Mouse (Mus musculus): ENCODE results near the gene Ugt1a7c.
"Not testable (repeated sequence)": the region's sequence is repeated elsewhere in the genome, so short reads cannot be mapped to it uniquely, and the experiment has no call there.

Gene Ugt1a7c

DNA sequence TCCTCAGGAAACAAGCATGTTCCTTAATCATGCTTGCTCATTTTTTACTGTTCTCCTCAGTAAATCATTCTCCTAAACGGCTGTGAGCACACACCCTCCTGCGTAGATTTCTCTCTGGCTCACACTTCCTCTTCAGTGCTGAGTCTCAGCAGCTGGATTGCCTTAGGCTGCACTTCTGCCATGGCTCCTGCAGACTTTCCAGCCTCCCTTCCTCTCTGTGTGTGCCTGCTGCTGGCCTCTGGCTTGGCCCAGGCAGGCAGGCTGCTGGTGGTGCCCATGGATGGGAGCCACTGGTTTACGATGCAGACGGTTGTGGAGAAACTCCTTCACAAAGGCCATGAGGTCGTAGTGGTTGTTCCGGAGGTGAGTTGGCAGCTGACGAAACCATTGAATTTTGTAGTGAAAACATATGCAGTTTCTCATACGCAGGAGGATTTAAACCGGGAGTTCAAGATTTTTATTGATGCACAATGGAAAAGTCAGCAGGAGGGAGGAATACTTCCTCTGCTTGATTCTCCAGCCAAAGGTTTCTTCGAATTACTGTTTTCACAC, at the start of gene Ugt1a7c:
Gene Ugt1a7c, plus strand, starts transcription at position 122 of the 552 bp plus-strand sequence.
- no peak for DNase-seq (ENCODE audit: low read depth, low spot score)

- DNase-seq (ENCODE audit: low read depth, low spot score): not testable (repeated sequence)
Measured at GRCm38 (mm10) chr1:88047408-88047807, 47.5 kb upstream of the Ugt1a7c start.

DNA sequence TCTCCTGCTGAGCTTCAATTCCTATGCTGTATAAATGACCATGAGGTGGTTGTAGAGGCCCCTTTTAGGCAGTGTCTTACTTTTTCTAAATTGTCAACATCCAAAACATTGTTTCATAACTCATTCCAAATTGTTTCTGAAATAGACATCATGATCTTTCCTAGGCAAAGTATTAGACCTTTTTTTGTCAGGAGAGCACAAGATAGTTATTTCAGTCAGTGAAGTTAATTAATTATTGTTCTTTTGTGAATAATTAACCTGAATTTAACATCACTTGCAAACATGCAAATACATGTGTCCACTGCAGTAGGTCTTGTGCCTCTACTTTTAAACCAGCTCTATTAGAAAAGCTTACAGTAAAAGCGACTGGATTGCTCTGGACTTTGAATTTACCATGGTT, 39.8 kb upstream of the Ugt1a7c start, which contains the start of gene Ugt1a10:
Gene Ugt1a10, plus strand, starts transcription at position 301 of the 400 bp plus-strand sequence.
- DNase-seq (ENCODE audit: low read depth, low spot score): no peak

DNA sequence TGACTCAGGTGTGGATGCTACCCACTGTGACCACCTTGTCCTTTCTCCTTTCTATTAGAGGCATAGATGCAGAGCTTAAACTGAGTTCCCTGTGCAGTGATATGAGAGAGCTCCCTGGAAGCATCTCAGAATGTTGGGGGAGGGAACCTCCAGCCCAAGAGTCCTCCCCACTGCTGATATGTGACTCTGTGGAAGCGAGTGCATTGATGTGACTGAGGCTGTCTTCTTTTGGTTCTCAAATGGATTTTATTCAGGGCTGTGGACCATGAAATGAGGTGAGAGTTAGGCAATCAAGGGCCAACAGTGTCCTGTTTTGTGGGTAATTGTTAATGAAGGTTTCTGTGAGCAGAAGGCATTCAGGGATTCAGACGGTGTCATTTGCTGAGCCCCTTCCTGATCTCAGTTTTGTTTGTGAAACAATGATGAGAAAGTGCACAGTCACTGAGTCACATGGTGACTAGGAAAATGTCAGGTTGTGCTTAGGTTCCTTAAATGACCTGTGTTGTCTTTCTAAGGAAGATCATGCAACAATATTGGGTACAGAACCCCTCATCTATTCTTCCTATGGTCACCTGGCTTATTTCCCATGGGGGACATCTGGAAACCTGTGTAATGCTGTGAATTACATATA, 28.3 kb upstream of the Ugt1a7c start:
- not testable (repeated sequence) for DNase-seq (ENCODE audit: low read depth, low spot score)

GRCm38 (mm10) chr1:88070495-88070894, 24.4 kb upstream of the Ugt1a7c start, which contains the start of gene Ugt1a9:
TSS of gene Ugt1a9 (plus strand) at chr1:88070800.
- DNase-seq (ENCODE audit: low read depth, low spot score): no peak

DNA sequence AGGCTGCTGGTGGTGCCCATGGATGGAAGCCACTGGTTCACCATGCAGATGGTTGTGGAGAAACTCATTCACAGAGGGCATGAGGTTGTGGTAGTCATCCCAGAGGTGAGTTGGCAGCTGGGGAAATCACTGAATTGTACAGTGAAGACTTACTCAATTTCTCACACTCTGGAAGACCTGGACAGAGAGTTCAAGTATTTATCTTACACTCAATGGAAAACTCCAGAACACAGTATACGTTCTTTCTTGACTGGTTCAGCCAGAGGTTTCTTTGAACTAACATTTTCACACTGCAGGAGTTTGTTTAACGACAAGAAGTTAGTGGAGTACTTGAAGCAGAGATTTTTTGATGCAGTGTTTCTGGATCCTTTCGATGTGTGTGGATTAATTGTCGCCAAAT, 24.0 kb upstream of the Ugt1a7c start:
- DNase-seq (ENCODE audit: low read depth, low spot score): no peak

DNA sequence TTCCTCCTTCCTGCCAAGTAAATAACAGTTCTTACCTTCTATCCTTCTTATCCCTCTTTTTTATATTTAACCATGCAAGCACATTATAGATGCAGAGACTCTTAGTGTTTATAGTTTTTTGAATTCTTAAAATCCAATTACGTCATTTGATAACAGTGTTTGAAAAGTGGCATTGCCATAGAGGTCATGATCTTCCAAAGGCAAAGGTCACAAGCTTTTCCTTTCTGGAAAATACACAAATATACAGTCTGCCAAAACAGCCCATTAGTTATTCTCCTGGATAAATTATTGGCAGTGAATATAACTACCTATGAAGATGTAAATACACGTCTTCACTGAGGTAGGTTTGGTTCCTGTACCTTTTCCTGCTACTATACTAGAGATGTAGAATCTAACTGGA, 20.4 kb upstream of the Ugt1a7c start:
- DNase-seq (ENCODE audit: low read depth, low spot score): no peak

DNA sequence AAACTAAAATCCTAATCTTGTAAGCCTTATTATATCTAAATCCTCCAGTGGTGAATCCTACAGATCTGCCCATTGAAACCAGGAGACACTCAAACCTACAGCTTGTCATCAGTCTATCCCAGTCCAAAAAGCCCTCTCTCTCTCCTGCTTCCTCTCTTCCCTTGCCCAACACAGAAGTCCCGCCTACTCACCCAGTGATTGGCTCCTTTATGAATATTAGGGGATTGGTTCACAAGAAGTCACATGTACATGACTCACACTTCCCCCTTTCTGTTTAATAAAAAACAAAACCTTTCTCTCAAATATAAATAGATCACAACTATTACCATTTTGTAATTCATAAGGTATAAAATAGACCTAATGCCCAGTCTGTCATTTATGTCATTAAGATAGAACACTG, 17.7 kb upstream of the Ugt1a7c start:
- no peak for DNase-seq (ENCODE audit: low read depth, low spot score)

DNA sequence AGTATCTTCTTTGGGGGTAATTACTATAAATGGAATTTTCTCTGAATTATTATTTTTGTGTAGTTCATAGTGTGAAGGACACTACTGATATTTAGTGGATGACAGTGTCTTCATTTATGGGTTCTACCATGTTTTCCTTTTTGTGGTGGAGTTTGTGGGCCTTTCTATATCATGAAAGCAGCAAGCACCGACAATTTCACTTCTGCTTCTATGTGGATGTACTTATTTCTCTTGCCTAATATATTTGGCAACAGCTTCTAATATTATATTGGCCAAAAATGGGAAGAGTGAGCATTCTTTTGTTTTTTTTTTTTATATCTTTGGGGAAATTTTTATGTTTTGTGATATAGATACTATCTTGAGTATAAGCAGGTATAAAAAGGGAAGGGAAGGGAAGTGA, 13.2 kb upstream of the Ugt1a7c start:
- DNase-seq (ENCODE audit: low read depth, low spot score): no peak

- no peak for DNase-seq (ENCODE audit: low read depth, low spot score)
Measured at GRCm38 (mm10) chr1:88086125-88086524, 8.7 kb upstream of the Ugt1a7c start.

- DNase-seq (ENCODE audit: low read depth, low spot score): no peak
Measured at GRCm38 (mm10) chr1:88087513-88087912, 7.3 kb upstream of the Ugt1a7c start, which contains the start of gene Ugt1a8. TSS of gene Ugt1a8 (plus strand) at chr1:88087813.

DNA sequence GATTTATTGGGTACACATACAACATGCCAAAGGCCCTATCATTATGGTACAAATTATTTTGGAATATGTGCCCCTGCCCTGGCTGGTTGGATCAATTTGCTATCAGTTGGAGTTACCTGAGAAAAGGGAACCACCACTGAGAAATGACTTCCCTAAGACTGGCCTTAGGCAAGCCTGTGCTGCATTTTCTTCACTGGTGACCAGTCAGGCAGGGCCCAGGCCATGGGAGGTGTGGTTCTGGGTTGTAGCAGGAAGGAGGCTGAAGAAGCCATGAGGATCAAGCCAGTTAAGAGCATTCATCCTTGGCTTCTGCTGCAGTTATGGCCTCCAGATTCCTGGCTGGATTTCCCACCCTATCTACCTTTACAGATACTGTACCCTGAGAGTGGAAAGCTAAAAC, 2.5 kb upstream of the Ugt1a7c start:
- no peak for DNase-seq (ENCODE audit: low read depth, low spot score)

DNA sequence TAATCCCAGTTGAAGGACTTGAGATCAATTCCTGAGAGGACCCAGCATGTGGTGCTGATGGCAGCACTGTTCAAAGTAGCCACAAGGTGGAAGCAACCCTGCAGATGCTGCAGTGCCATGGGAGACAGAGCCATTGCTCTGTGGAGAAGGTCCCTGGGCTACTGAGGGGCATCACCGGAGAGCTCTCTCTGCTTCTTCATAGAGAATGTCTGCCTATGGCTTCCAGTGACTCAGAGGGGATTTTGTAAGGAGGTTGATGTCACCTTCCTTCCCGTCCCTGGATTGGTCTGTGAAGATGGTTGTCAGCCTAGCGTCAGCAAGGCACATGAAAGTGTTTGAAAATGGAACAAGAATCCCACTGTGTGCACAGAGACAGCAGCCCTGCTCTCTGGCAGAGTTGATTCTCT, 589 bp upstream of the Ugt1a7c start:
- not testable (repeated sequence) for DNase-seq (ENCODE audit: low read depth, low spot score)

DNA sequence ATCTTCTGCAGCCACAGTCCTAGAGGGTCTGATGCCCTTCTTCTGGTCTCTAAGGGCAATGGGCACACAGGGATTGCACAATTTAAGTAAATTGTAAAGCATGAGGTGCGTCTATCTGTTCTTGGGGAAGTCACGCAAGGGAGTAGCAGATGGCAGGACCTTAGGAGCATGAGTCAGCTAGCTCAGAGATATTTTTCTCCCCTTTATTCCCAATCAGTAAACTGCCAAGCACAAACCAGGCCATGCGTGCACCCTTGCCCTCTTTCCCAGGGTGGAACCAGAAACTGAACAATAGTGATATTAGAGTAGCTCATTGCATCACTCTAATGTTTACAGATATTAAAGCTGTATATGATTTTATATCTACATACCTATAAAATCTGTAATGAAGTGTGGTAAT, 3.7 kb downstream of the Ugt1a7c start:
- DNase-seq (ENCODE audit: low read depth, low spot score): not testable (repeated sequence)

DNA sequence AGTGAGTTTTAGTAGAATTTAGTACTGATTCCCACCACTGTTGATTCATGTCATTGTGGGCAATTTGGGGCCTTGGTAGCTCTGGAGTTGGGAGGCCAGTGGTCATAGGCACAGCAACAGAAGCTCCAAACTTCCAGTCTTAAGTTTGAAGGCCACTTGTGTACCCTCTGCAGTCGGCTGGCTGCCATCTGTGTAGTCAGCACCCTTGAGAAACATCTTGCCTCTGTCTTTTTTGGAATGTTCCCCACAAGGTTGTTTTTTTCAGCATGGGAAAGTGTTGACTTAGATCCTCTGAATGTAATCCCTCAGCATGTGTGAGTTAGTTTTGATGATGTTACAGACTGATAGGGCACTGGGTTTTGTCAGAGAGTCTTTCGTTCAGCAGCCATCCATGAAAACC, 4.8 kb downstream of the Ugt1a7c start:
- not testable (repeated sequence) for DNase-seq (ENCODE audit: low read depth, low spot score)

DNA sequence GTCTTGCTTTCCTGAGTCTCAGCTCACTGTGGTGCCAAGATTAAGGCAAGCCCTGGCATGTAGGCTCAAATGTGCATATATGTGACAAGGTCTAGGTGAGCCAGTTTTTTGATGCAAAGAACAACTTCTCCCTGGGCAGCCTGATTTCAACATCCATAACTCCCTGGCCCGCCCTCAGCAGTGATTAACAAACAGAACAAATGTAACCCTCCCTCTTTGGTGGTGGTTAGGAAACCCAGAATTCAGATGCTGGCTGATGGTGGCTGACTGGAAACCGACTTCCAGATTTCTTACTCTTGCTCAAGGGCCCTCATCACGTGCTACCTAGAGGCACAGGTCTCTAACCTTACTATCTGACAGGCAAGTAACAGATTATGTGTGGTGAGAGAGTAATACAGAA, 8.2 kb downstream of the Ugt1a7c start, which contains the start of gene Ugt1a6b:
Gene Ugt1a6b, plus strand, starts transcription at position 234 of the 400 bp plus-strand sequence.
- not testable (repeated sequence) for DNase-seq (ENCODE audit: low read depth, low spot score)

DNA sequence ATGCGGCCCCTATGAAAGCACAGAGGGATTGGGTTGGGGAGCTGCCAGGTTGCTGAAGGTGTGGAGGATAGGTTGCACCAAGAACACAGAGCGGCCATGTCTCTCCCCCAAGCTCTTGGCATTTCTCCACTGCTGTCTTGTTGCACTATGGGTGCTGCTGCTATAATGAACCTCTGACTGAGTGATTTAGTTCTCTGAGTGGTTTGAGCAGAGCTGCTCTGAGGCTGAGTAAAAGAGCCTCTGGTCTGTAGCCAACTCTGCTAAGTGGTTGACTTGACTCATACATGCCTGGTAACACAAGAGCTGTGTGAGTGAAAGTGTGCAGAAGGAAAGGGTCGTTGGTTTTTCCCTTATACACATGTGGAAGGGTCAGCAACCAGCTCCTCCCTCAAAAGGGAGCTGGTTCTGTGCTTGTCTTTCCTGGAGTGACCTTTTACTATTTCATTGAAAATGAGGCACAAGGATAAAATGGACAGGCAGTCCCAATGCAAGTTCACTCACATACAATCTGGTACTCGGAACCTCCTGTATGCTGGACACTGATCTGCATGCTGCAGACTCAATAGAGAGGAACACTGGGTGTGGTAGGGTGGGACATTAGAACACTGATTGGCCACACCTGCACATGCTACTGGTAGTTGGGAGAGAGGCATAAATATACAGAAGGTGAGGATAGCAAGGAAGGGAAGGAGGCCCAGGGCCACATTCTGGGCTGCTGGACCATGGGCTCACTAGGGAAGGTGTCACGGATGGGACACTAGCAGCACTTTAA, 9.0 kb downstream of the Ugt1a7c start:
- not testable (repeated sequence) for DNase-seq (ENCODE audit: low read depth, low spot score)

GRCm38 (mm10) chr1:88104667-88105430, 10.0 kb downstream of the Ugt1a7c start:
- DNase-seq (ENCODE audit: low read depth, low spot score): no peak

DNA sequence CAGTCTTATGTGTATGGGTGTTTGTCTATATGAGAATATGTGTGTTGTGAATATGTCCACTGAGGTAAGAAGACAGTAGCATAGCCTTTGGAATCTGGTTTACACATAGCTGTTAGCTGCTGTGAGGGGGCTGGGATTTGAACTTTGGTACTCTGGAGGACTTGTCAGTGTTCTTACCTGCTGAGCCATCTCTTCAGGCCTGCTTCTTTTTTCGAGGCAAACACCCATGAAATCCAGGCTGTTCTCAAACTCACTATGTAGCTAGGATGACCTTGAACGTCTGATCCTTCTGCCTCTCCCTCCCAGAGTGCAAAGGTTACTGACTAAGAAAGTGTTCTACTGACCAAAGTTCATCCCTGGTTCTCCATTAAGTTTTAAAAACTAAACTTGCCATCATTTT, 10.8 kb downstream of the Ugt1a7c start:
- DNase-seq (ENCODE audit: low read depth, low spot score): no peak

DNA sequence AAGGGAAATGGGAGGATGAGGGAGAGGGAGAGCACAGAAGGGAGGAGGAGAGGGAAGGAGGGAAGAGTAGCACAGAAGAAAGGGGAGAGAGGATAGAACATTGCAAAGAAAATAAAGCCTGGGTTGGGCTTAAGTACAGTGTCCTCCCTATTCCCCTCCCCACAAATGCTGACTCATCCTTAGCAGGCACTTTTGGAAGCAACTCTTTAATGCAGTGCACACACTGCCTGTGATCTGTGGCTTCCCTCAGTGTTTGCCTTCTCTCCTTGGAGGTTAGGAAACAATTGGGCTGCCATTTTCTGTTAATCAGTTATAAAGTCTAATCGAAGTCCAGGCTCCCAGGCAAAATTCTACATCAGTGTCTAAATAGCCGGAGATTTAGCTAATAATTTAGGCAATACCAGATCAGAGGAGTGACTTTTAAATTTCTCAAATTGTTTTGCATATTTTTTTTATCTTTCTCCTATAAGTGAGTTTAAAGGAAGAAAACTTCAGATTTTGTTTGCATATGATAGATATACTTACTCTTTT, 14.2 kb downstream of the Ugt1a7c start:
- not testable (repeated sequence) for DNase-seq (ENCODE audit: low read depth, low spot score)

- not testable (repeated sequence) for DNase-seq (ENCODE audit: low read depth, low spot score)
Measured at GRCm38 (mm10) chr1:88109604-88110003, 14.7 kb downstream of the Ugt1a7c start.
